Mouse (Mus musculus): ENCODE measurements around the gene Siah3.

DNA sequence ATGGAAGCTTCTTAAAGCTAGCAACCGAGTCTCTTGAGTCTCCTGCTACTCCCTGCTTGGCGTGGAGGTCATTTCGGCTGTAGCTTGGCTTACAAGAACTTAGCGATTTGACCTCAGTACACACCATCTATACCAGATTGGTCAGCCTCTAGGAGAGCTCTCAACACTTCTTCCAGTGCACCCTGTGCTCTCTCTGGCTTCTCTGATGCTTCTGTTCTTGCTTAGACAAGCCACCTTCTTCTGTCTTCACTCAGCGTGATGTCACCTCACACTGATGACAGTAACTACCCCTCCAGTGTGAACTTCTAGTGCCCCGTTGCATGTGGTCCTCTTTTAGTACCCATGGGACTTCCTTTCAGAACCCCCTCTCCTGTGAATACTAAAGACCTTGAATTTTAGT is 63.1 kb downstream of the Siah3 start:
- TF ChIP-seq CTCF (IDR thresholded peaks at IDR 0.05; ENCODE audit: extremely low read depth, insufficient read depth, insufficient read length, insufficient replicate concordance) (no peak), POLR2A (IDR thresholded peaks at IDR 0.05; ENCODE audit: low read depth, low read length) (no peak)

Data from spleen, adult 2 months (tissue).